Mouse (Mus musculus): ENCODE data around the gene Smarcc2.
"Not testable (repeated sequence)": the region's sequence is repeated elsewhere in the genome, so short reads cannot be mapped to it uniquely, and the experiment has no call there.

Gene Smarcc2

DNA sequence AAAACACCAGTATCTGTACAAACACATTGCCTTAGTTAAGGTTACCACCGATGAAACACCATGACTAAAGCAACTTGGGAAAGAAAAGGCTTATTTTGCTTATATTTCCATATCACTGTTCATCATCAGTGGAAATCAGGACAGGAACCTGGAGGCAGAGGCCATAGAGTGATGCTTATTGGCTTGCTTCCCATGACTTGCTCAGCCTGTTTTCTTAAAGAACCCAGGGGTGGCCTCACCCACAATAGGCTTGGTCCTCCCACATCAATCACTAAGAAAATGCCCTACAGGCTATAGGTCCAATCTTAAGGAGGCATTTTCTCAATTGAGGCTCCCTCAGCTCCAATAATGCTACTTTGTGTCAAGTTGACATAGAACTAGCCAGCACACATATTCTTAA is 16.3 kb upstream of the Smarcc2 start:
- DNase-seq (ENCODE audit: low spot score in 2 of 2) = no peak

DNA sequence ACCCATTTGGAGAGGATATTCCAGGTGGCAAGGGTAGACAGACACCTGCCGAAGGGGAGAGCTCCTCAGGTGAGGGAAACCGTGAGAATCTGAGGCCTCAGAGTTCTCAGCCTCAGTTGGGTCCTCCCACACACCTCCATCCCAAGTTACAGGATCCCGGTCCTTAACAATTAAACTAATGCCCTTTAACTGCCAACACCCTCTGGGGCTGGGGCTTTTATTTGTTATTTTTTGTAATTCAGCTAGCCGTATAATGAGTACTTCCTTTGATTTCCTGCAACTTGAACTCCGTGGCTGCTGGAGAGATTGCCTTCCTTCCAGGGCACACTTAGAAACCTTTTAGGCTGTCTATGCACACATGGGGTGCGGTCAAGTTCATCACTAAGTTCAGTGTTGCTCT is 14.7 kb upstream of the Smarcc2 start:
- DNase-seq (ENCODE audit: low spot score in 2 of 2) = no peak

GRCm38 (mm10) chr10:128445407-128445806 is 13.6 kb upstream of the Smarcc2 start:
- no peak for DNase-seq (ENCODE audit: low spot score in 2 of 2)

- no peak for DNase-seq (ENCODE audit: low spot score in 2 of 2)
Measured at GRCm38 (mm10) chr10:128451014-128451413, 8.0 kb upstream of the Smarcc2 start.

DNA sequence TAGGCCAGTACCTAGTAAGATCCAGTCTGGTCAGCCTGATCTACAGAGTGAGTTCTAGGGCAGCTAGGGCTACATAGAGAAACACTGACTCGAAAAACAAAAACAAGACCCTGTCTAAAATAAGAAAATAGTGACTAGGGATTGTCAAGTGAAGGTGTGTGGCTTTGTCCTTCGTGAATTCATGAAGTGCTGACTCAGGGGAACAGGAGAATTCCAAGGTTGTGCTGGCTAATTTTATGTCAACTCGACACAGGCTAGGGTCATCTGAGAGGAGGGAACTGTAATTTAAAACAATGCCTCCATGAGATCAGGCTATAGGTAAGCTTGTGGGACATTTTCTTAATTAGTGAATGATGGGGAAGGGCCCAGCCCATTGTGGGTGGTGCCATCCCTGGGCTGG is 4.6 kb upstream of the Smarcc2 start:
- no peak for DNase-seq (ENCODE audit: low spot score in 2 of 2)

DNA sequence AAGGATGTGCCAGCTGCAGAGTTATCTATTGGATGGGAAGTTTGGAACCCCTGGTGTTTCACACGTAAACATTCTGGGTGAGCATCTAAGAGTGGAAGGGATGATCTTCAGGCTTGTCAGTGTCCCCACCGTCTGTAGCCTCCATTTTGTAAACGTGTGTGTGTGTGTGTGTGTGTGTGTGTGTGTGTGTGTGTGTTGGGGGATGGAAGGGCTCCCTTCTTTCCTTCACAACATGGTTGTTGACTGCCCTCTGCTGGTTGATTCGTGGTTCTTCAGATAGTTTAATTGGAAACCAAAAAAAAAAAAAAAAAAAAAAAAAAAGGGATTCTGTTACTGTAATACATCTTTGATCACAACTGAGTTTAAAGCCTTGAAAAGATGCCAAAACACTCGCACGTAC is 3.8 kb upstream of the Smarcc2 start:
- peak in 1 of 2 experiments; percentile 79 for DNase-seq (ENCODE audit: low spot score in 2 of 2)

DNA sequence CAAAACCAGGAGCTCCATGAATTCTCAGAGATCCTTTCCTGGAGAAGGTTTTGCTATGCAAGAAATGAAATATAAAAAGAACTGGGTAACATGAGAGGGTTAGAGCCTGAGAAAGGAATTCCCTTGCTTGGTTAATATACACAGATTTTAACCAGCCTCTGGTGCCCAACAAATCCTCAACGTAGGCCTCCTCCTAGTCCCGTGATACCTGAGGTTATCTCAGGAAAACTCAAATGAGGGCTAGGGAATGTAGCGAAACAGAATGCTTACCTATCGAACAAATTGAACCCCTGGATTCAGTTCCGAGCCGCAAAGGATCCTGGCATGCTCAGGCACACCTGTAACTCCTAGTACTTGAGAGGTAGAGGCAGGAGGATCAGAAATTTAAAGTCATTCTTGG is 1.4 kb upstream of the Smarcc2 start:
- DNase-seq (ENCODE audit: low spot score in 2 of 2) = no peak

DNA sequence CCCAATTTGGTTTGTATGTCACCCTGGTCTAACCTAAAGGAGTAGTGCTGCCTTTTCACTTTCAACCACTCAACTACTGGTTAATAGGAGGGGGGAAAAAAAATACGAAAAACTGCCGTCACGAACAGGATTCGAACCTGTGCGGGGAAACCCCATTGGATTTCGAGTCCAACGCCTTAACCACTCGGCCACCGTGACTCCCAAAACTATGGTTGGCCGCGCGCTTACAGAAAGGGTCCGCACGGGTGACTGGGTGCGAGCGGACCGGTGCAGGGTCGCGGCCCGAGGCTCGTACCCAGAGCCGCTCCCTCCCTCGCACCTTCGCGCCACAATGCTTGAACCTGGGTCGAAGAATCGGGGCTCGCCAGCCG is 715 bp upstream of the Smarcc2 start:
- peak; percentile 92 to 97 for DNase-seq (ENCODE audit: low spot score in 2 of 2)

DNA sequence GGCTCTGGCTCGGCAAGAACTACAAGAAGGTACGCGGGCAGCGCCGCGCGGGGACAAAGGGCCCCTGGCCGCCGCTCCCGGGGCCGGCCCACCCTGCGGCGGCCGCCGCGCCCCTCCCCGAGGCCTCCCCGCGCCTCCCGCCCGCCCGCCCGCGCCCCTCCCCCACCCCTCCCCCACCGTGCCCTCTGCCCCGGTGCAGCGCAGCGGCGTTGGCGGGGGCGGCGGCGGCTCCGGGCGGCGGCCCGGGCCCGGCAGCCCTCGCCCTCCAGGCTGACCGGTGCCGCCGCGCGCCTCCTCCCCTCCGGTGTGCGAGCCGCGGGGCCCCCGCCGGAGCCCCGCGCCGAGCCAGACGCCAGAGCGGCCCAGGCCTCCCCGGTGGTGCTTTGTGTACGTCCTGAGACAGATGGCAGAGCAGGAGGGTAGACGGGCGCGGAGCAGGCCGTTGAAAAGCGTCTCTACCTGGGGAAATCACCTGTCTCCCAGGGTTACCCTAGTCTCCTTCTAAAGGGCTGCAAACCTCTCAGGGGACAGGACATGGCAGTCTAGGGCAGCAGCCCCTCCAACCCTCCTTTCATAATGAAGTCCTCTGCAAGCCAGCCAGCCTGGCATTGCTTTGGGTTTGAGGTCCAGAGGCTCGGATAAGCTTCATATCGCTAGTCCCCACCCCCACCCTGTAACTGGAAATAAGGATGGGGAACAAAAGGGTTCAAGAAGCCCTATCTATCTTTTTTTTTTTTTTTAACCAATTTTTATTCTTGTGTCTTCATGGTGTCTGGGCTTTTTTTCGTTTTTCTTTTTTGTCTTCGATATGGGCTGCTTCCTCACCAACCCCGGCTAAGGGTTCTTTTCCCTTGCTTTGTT is 591 bp downstream of the Smarcc2 start:
- DNase-seq (ENCODE audit: low spot score in 2 of 2) = peak; percentile 62 to 69

- no peak for DNase-seq (ENCODE audit: low spot score in 2 of 2)
Measured at GRCm38 (mm10) chr10:128460270-128460630, 1.2 kb downstream of the Smarcc2 start.

- no peak for DNase-seq (ENCODE audit: low spot score in 2 of 2)
Measured at GRCm38 (mm10) chr10:128474366-128474765, 15.3 kb downstream of the Smarcc2 start.

DNA sequence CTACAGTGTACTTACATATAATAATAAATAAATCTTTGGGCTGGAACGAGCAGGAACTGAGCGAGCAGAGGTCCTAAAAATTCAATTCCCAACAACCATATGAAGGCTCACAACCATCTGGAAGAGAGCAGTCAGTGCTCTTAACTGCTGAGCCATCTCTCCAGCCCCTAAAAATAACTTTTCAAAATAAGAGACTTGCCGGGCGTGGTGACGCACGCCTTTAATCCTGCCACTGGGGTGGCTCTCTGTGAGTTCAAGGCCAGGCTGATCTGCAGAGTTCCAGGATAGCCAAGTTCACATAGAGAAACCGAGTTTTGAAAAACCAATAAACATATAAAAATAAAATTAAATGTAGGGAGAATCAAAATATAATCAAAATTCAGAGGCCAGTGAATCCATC is 27.3 kb downstream of the Smarcc2 start:
- no peak for DNase-seq (ENCODE audit: low spot score in 2 of 2)

- DNase-seq (ENCODE audit: low spot score in 2 of 2) = no peak
Measured at GRCm38 (mm10) chr10:128487861-128488712, 29.0 kb downstream of the Smarcc2 start.

- DNase-seq (ENCODE audit: low spot score in 2 of 2) = no peak
Measured at GRCm38 (mm10) chr10:128488776-128489175, 29.7 kb downstream of the Smarcc2 start.

DNA sequence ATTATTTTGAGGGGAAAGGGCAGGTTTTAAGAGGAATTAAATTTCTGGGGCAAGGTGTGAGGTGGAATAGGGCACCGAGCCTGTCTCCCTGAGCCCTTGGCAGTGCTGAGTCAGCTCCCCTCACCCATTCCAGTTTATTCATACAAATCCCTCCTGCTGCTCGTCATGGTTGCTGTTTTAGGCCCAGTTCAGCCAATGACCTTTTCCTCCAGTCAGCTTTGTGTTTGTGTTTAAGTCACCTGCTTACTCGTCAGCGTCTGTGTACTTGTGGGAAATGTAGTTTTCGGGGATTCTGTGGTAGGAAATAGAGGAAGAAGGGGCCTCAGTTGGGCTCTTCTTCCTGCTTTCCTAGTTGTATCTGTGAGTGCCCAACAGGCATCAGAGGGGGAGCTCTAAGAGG is 30.3 kb downstream of the Smarcc2 start:
- DNase-seq (ENCODE audit: low spot score in 2 of 2) = no peak

DNA sequence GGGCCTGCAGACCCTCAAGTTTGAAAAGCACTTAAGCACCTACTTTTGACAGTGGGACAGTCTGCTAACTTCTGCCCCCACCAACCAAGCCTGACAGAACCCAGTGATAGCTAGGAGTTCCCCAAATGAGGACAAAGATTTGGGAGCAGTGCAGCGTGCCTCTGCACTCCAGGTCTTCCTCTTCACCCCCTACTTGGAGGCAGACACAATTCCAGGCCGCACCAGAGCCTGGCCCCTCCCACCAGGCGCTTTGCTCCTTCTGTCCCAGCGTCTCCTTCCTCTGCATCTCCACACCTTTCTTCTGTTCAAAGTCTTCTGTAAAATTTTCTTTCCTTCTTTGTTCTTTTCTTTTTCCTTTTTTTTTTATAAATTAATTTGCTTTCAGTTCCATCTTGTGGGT is 30.7 kb downstream of the Smarcc2 start:
- DNase-seq (ENCODE audit: low spot score in 2 of 2) = no peak

DNA sequence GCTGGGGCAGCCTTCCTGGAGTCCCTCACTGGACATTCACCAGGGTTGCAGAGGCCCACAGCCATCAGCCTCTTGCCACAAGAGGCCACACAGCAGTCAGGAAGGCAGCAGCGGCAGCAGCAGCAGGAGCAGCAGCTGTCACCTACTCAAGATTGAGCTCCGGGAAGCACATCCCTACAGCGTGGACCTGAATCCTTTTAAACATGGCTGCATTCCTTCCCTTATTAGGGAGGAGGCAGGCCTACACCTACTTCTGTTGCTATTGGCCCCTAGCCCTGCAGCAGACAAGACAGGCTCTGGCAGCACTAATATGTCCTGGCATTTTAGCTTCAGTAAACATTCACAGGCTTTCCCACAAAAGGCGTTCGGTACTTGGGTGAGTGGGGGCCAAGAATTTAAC is 31.2 kb downstream of the Smarcc2 start:
- no peak for DNase-seq (ENCODE audit: low spot score in 2 of 2)

DNA sequence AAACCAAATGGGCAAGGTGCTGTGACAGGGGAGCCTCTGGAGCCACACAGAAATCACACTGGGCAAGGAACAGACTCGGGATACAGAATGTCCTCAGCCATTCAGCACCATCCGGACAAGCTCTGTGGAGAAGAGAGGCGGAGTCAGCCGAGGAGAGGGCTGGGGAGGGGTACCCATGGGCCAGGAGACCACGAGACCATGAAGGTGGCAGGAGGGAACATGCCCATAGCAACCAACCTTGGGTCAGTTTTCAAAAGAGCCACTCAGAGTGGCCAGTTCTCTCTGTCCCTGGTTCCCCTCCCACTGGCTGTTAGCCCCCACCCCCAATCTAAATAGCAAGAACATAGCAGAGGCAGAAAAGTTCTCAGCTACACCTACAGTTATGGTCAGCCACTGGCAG is 31.9 kb downstream of the Smarcc2 start:
- DNase-seq (ENCODE audit: low spot score in 2 of 2) = no peak

- no peak for DNase-seq (ENCODE audit: low spot score in 2 of 2)
Measured at GRCm38 (mm10) chr10:128491495-128491894, 32.4 kb downstream of the Smarcc2 start.

- DNase-seq (ENCODE audit: low spot score in 2 of 2) = not testable (repeated sequence)
Measured at GRCm38 (mm10) chr10:128492051-128492450, 33.0 kb downstream of the Smarcc2 start.

DNA sequence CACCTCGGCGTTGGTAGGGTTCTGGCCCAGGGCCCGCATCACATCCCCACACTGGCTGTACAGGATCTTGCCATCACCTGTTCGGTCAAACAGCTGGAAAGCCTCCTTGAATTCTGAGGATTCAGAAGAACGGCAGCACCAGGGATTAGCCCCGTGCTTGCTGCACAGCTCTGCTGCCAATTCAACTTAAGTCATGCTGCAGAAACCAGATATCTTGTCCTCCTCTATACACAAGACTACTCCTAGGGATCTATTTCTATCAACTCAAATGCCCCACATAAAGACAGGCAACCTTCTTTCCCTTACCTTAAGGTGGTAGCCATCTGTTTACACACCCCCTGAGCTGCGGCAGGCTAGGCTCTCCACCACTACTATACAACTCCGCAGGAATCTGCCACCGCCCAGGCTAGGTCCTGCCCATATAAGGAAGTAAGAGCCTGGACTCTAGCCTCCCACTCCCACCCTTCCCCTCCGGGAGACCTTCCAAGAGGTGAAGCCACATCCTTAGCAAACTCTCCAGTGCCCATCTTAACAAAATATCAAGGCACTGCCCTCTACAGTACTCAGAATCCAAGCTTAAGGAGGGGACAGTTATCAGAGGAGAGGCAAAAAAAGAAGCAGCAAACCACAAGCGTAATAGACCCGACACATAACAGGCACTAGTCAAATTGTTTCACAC is 33.7 kb downstream of the Smarcc2 start:
- peak; percentile 60 to 61 for DNase-seq (ENCODE audit: low spot score in 2 of 2)

DNA sequence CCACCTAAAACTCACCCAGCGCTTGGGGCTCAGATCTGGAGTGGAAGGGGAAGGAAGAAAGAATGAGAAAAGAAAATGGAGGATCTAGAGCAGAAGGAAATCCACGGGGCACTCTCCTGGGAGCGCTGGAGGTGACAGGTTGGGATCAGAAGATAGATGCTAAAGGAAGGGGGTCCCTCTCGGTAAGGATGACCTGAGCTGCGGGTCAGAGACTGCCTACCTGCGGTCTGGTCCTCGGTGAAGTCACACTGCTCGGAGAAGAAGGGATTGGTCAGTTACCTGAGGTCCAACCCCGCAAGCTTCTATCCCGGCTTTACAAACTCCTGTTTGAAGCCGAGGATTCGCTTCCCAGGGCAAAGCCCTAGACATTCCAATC is 34.3 kb downstream of the Smarcc2 start:
- no peak for DNase-seq (ENCODE audit: low spot score in 2 of 2)

All from spleen, postnatal 10 days (tissue).